Mouse (Mus musculus) olfactory bulb, adult 2 months (tissue): ENCODE measurements around the gene Cnih1.

Source experiments
- CTCF ChIP-seq: fragments of 200-500 bp; IDR thresholded peaks from 2 replicates; pipeline ENCODE4 v1.5.1; 2012; ENCODE audit warnings: low read depth, mild to moderate bottlenecking, low read length, moderate library complexity; ENCODE audit not compliant: insufficient read depth
- POLR2A ChIP-seq: fragments of 200-500 bp; IDR thresholded peaks from 2 replicates; pipeline ENCODE4 v1.6.1; 2012; ENCODE audit warnings: mild to moderate bottlenecking, low read depth, low read length, moderate library complexity; ENCODE audit not compliant: insufficient read depth

GRCm38 (mm10) chr14:46816916-46817622, 28.9 kb upstream of the Cnih1 start:
- TF ChIP-seq CTCF (no peak), POLR2A (no peak)
